Mouse (Mus musculus) thymus, postnatal 0 days (tissue): Measurements from ENCODE around the gene Adcy2. TPM values are rescaled to one million over a fixed set of nuclear protein-coding genes. Genes with fewer than 3 reads are reported as not detected.

Source experiments
- DNase-seq: peaks from one replicate; pipeline ENCODE4 v3.0.0-alpha.2; 2015; ENCODE audit warnings: low spot score
- polyA plus RNA-seq: library from polyadenylated mRNA; unstranded; fragments of >200 nt; fragmentation: Nextera tagmentation; extraction: Ambion mirVana; gene quantifications from 2 replicates; pipeline ENCODE4 v1.2.1, GENCODE M21; 2015

Adcy2 gene
- polyA plus RNA-seq, result 0.08 and 0.13 TPM in 2 replicates

GRCm38 (mm10) chr13:68998918-68999801, at the start of gene Adcy2:
Gene Adcy2 (minus strand): TSS chr13:68999541.
- no peak for DNase-seq

GRCm38 (mm10) chr13:69036991-69037597, 37.8 kb upstream of the Adcy2 start:
- DNase-seq, result no peak

GRCm38 (mm10) chr13:69034621-69035020, 35.3 kb upstream of the Adcy2 start:
- no peak for DNase-seq

GRCm38 (mm10) chr13:69033532-69033931, 34.2 kb upstream of the Adcy2 start:
- no peak for DNase-seq

GRCm38 (mm10) chr13:69029078-69029757, 29.9 kb upstream of the Adcy2 start:
- no peak for DNase-seq

- no peak for DNase-seq
Observed at GRCm38 (mm10) chr13:69024964-69025363, 25.6 kb upstream of the Adcy2 start.

- no peak for DNase-seq
Observed at GRCm38 (mm10) chr13:69023239-69023638, 23.9 kb upstream of the Adcy2 start.

GRCm38 (mm10) chr13:69020574-69020973, 21.2 kb upstream of the Adcy2 start:
- no peak for DNase-seq

GRCm38 (mm10) chr13:69006915-69007314, 7.6 kb upstream of the Adcy2 start:
- no peak for DNase-seq

GRCm38 (mm10) chr13:69006091-69006490, 6.8 kb upstream of the Adcy2 start:
- no peak for DNase-seq

- DNase-seq, result no peak
Observed at GRCm38 (mm10) chr13:69004406-69004805, 5.1 kb upstream of the Adcy2 start.

GRCm38 (mm10) chr13:69002631-69003030, 3.3 kb upstream of the Adcy2 start:
- no peak for DNase-seq

- peak; percentile 16 for DNase-seq
Observed at GRCm38 (mm10) chr13:69002173-69002572, 2.8 kb upstream of the Adcy2 start.

- DNase-seq, result no peak
Observed at GRCm38 (mm10) chr13:68999826-69000225, 485 bp upstream of the Adcy2 start.

- DNase-seq, result no peak
Observed at GRCm38 (mm10) chr13:68998558-68998917, 803 bp downstream of the Adcy2 start.

- no peak for DNase-seq
Observed at GRCm38 (mm10) chr13:68997821-68998551, 1.4 kb downstream of the Adcy2 start.

- no peak for DNase-seq
Observed at GRCm38 (mm10) chr13:68997386-68997785, 2.0 kb downstream of the Adcy2 start.

GRCm38 (mm10) chr13:68996661-68997060, 2.7 kb downstream of the Adcy2 start:
- DNase-seq, result no peak

- DNase-seq, result no peak
Observed at GRCm38 (mm10) chr13:68985789-68986188, 13.6 kb downstream of the Adcy2 start.

GRCm38 (mm10) chr13:68984000-68984399, 15.3 kb downstream of the Adcy2 start:
- DNase-seq, result no peak

- DNase-seq, result no peak
Observed at GRCm38 (mm10) chr13:68981048-68981447, 18.3 kb downstream of the Adcy2 start.
